Mouse (Mus musculus) erythroblast, embryonic 14.5 days (primary cell): ENCODE data around the gene Thsd7b. TPM values are rescaled to one million over a fixed set of nuclear protein-coding genes. Genes with fewer than 3 reads are reported as not detected.

Experiments
- H3K27me3 ChIP-seq: 2 replicates; pipeline ENCODE4 v1.6.1; 2012; ENCODE audit warnings: inconsistent platforms; ENCODE audit not compliant: control insufficient read depth
- H3K36me3 ChIP-seq: 2 replicates; pipeline ENCODE4 v1.6.1; 2012; ENCODE audit warnings: mild to moderate bottlenecking, inconsistent platforms; ENCODE audit not compliant: control insufficient read depth
- H3K4me1 ChIP-seq: 2 replicates; pipeline ENCODE4 v1.6.1; 2012; ENCODE audit warnings: inconsistent platforms; ENCODE audit not compliant: control insufficient read depth
- H3K4me3 ChIP-seq: replicated peaks from 2 replicates; pipeline ENCODE3; 2012; ENCODE audit warnings: moderate library complexity, mild to moderate bottlenecking, inconsistent platforms
- H3K9me3 ChIP-seq: 2 replicates; pipeline ENCODE4 v1.6.1; 2012; ENCODE audit warnings: low read length, inconsistent platforms, mixed read lengths; ENCODE audit not compliant: control insufficient read depth
- GATA1 ChIP-seq: IDR thresholded peaks from 2 replicates; pipeline ENCODE4 v1.6.1; 2012; ENCODE audit warnings: low read length, inconsistent platforms, mixed read lengths
- TAL1 ChIP-seq: IDR thresholded peaks from 3 replicates; pipeline ENCODE4 v1.6.1; 2012; ENCODE audit warnings: low read length, inconsistent platforms, mixed read lengths
- polyA plus RNA-seq: library from polyadenylated mRNA; stranded (reverse); fragments of >175 nt; gene quantifications from 2 replicates; pipeline ENCODE4 v1.2.3, GENCODE M21; 2012

Gene Thsd7b
- polyA plus RNA-seq, 1 experiment = not detected

- Histone ChIP-seq H3K4me1 (no peaks in the 10 kb centered on the region), H3K9me3 (no peaks in the 10 kb centered on the region), H3K36me3 (no peaks in the 10 kb centered on the region), H3K4me3 (no peak overlapping the region), H3K27me3 (no peaks in the 10 kb centered on the region)
- TF ChIP-seq GATA1 (no peak), TAL1 (no peak)
Observed at GRCm38 (mm10) chr1:129363368-129363767, 90.3 kb downstream of the Thsd7b start.

- TF ChIP-seq TAL1 (no peak), GATA1 (no peak)
- no peaks in the 10 kb centered on the region for H3K27me3 ChIP-seq
- H3K36me3 ChIP-seq = no peaks in the 10 kb centered on the region
- no peaks in the 10 kb centered on the region for H3K4me1 ChIP-seq
- no peak overlapping the region for H3K4me3 ChIP-seq
- no peaks in the 10 kb centered on the region for H3K9me3 ChIP-seq
Observed at GRCm38 (mm10) chr1:129364828-129365227, 91.7 kb downstream of the Thsd7b start.

DNA sequence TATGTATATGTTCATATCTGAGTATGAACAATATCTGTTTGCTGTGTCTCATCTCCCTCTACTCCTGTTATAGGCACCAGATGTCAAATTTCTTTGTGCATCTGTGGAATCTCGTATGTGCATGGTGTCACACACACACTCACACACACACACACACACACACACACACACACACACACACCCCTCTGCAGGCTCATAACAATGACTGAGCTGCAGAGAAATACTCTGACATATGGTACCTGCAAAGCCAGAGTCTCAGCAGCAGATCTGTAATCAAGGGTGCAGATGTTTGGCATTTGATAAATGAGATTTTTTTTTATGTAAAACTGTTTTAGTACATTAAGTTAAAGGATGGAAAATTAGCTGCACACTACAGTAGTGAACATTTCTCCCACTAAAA, 92.5 kb downstream of the Thsd7b start:
- Histone ChIP-seq H3K27me3 (no peaks in the 10 kb centered on the region), H3K4me3 (no peak overlapping the region), H3K9me3 (no peaks in the 10 kb centered on the region), H3K4me1 (no peaks in the 10 kb centered on the region), H3K36me3 (no peaks in the 10 kb centered on the region)
- TF ChIP-seq GATA1 (no peak), TAL1 (no peak)

- Histone ChIP-seq H3K27me3 (no peaks in the 10 kb centered on the region), H3K4me1 (no peaks in the 10 kb centered on the region), H3K9me3 (no peaks in the 10 kb centered on the region), H3K36me3 (no peaks in the 10 kb centered on the region), H3K4me3 (no peak overlapping the region)
- TF ChIP-seq GATA1 = no peak
- TF ChIP-seq TAL1 = no peak
Observed at GRCm38 (mm10) chr1:129386479-129386878, 113.4 kb downstream of the Thsd7b start.

GRCm38 (mm10) chr1:129411584-129411983, 138.5 kb downstream of the Thsd7b start:
- Histone ChIP-seq H3K4me1 (no peaks in the 10 kb centered on the region), H3K9me3 (no peaks in the 10 kb centered on the region), H3K27me3 (no peaks in the 10 kb centered on the region), H3K36me3 (no peaks in the 10 kb centered on the region), H3K4me3 (no peak overlapping the region)
- TF ChIP-seq GATA1 (no peak), TAL1 (no peak)

GRCm38 (mm10) chr1:129421581-129421980, 148.5 kb downstream of the Thsd7b start:
- TF ChIP-seq TAL1 = no peak
- TF ChIP-seq GATA1 = no peak
- Histone ChIP-seq H3K36me3 (no peaks in the 10 kb centered on the region), H3K9me3 (no peaks in the 10 kb centered on the region), H3K27me3 (no peaks in the 10 kb centered on the region), H3K4me3 (no peak overlapping the region), H3K4me1 (no peaks in the 10 kb centered on the region)

- H3K4me1 ChIP-seq = no peaks in the 10 kb centered on the region
- H3K27me3 ChIP-seq = no peaks in the 10 kb centered on the region
- no peaks in the 10 kb centered on the region for H3K9me3 ChIP-seq
- H3K4me3 ChIP-seq = no peak overlapping the region
- TF ChIP-seq TAL1 (no peak), GATA1 (no peak)
- no peaks in the 10 kb centered on the region for H3K36me3 ChIP-seq
Observed at GRCm38 (mm10) chr1:129464414-129464813, 191.3 kb downstream of the Thsd7b start.

GRCm38 (mm10) chr1:129473504-129473903, 200.4 kb downstream of the Thsd7b start:
- TF ChIP-seq GATA1 (no peak), TAL1 (no peak)
- Histone ChIP-seq H3K36me3 (no peaks in the 10 kb centered on the region), H3K4me1 (no peaks in the 10 kb centered on the region), H3K9me3 (no peaks in the 10 kb centered on the region), H3K4me3 (no peak overlapping the region), H3K27me3 (no peaks in the 10 kb centered on the region)

- H3K36me3 ChIP-seq = no peaks in the 10 kb centered on the region
- TF ChIP-seq TAL1 = no peak
- TF ChIP-seq GATA1 = no peak
Observed at GRCm38 (mm10) chr1:129484266-129485031, 211.3 kb downstream of the Thsd7b start.

More at GRCm38 (mm10) chr1:129484266-129485031, 211.3 kb downstream of the Thsd7b start:
- no peaks in the 10 kb centered on the region for H3K4me1 ChIP-seq
- H3K27me3 ChIP-seq = no peaks in the 10 kb centered on the region
- no peaks in the 10 kb centered on the region for H3K9me3 ChIP-seq
- no peak overlapping the region for H3K4me3 ChIP-seq
